Mouse (Mus musculus): Measurements from ENCODE around the gene Lgals9.

GRCm38 (mm10) chr11:78972328-78972727 is 12.4 kb downstream of the Lgals9 start:
- TF ChIP-seq ZC3H11A (IDR thresholded peaks at IDR 0.05; ENCODE audit: low read depth, low read length) (no peak), CTCF (IDR thresholded peaks at IDR 0.05 in 2 of 3, conservative IDR thresholded peaks at IDR 0.05 in 1 of 3; ENCODE audit: control insufficient read depth in 1 of 3, insufficient read depth in 1 of 3, low read depth in 2 of 3, low read length in 3 of 3, poor library complexity in 1 of 3, severe bottlenecking in 1 of 3) (no peak), TAL1 (IDR thresholded peaks at IDR 0.05; ENCODE audit: low read length) (no peak), POLR2A (IDR thresholded peaks at IDR 0.05; ENCODE audit: control insufficient read depth in 1 of 2, insufficient read depth in 1 of 2, low read depth in 1 of 2, low read length in 2 of 2, poor library complexity in 1 of 2) (no peak), MYB (IDR thresholded peaks at IDR 0.05; ENCODE audit: low read depth, low read length) (no peak), TCF12 (IDR thresholded peaks at IDR 0.05; ENCODE audit: low read depth, low read length) (no peak)
